Mouse (Mus musculus) CD8-positive naive resting alpha-beta T cell, adult 57 days (primary cell): ENCODE data around the gene N4bp2. TPM values are rescaled to one million over a fixed set of nuclear protein-coding genes. Genes with fewer than 3 reads are reported as not detected.

ENCODE experiments used
- total RNA-seq: library from RNA; stranded (reverse); gene quantifications from one replicate; pipeline ENCODE4 v1.2.4, GENCODE M21; 2023

N4bp2 gene
- 73.7 TPM for total RNA-seq

GRCm38 (mm10) chr5:65763088-65763915 lies at the start of gene N4bp2:
N4bp2 (plus strand) TSS chr5:65763521.

GRCm38 (mm10) chr5:65861154-65861944 lies 98.0 kb downstream of the N4bp2 start, which contains the start of gene Rhoh:
Rhoh (plus strand) TSS chr5:65861213.

Other genes with a start within 250 kb of the N4bp2 start
- 112 TPM for gene Smim14, start 226.3 kb upstream of the N4bp2 start, total RNA-seq
- 71.2 TPM for gene Ube2k, start 226.3 kb upstream of the N4bp2 start, total RNA-seq
- gene Pds5a, start 65.2 kb upstream of the N4bp2 start, total RNA-seq = 243 TPM
- 235 TPM for gene Rhoh, start 97.7 kb downstream of the N4bp2 start, total RNA-seq
- 3.6 TPM for gene Chrna9, start 171.4 kb downstream of the N4bp2 start, total RNA-seq
- gene 9130230L23Rik, start 240.8 kb downstream of the N4bp2 start, total RNA-seq = not detected